Mouse (Mus musculus) limb, embryonic 15.5 days (tissue): ENCODE results near the gene Pstpip1. TPM values are rescaled to one million over a fixed set of nuclear protein-coding genes. Genes with fewer than 3 reads are reported as not detected.
A peak's percentile ranks its signal among the peaks of the same experiment; 100 is the strongest.

ENCODE experiments used
- ATAC-seq: fragments of 200-750 bp; cut with Nextera tagmentation; 2 replicates; pipeline ENCODE4 v1.8.0; 2017; ENCODE audit warnings: low read depth, moderate TSS enrichment; ENCODE audit not compliant: insufficient number of reproducible peaks, low FRiP score, low TSS enrichment
- H3K27ac ChIP-seq: fragments of 300-500 bp; sonication (generic); 2 replicates; pipeline ENCODE4 v1.5.1; 2015; ENCODE audit warnings: moderate library complexity, mild to moderate bottlenecking, inconsistent platforms
- H3K27me3 ChIP-seq: fragments of 300-500 bp; sonication (generic); 2 replicates; pipeline ENCODE4 v1.6.1; 2015; ENCODE audit warnings: inconsistent platforms
- H3K36me3 ChIP-seq: fragments of 300-500 bp; sonication (generic); 2 replicates; pipeline ENCODE4 v1.6.1; 2015; ENCODE audit warnings: inconsistent platforms
- H3K4me1 ChIP-seq: fragments of 300-500 bp; sonication (generic); 2 replicates; pipeline ENCODE4 v1.6.1; 2015; ENCODE audit warnings: inconsistent platforms
- H3K4me2 ChIP-seq: fragments of 300-500 bp; sonication (generic); 2 replicates; pipeline ENCODE4 v1.6.1; 2015; ENCODE audit warnings: mild to moderate bottlenecking, inconsistent platforms
- H3K4me3 ChIP-seq: fragments of 300-500 bp; sonication (generic); 2 replicates; pipeline ENCODE4 v1.5.1; 2015; ENCODE audit warnings: mild to moderate bottlenecking, inconsistent platforms
- H3K9ac ChIP-seq: fragments of 300-500 bp; sonication (generic); 2 replicates; pipeline ENCODE4 v1.6.1; 2015; ENCODE audit warnings: inconsistent platforms
- H3K9me3 ChIP-seq: fragments of 300-500 bp; sonication (generic); 2 replicates; pipeline ENCODE4 v1.6.1; 2016; ENCODE audit warnings: inconsistent platforms
- WGBS: fragments of 180-500 bp; shearing (Covaris S2); methylation state at CpG from one replicate; pipeline ENCODE4 v1.1.7; 2015; 5-methylcytosine and 5-hydroxymethylcytosine counted together
- polyA plus RNA-seq: library from polyadenylated mRNA; unstranded; fragments of >200 nt; fragmentation: Nextera tagmentation; extraction: Ambion mirVana; gene quantifications from 2 replicates; pipeline ENCODE4 v1.2.1, GENCODE M21; 2015

The Pstpip1 gene
- polyA plus RNA-seq, 1 experiment from 2014 or later, result 3.1 TPM

DNA sequence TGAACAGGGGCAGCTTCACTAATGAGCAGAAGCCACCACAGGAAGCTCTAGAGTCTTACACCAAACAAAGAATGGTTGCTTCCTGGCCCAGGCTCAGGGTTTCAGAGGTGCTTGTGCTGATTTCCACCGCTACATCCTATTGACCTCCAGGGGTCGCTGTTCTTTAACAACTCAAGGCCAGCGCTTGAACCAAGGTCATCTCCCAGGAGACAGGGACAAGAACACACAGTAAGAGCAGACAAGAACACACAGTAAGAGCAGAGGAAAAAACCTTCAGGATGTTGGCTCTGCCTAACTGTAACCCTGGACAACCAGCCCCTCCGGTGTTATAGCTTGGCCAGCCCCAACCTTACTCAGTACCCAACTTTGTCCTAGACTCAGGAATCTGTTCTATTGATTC lies 14.5 kb upstream of the Pstpip1 start:
- Histone ChIP-seq H3K4me1 (peaks cover 18% of the 10 kb centered on the region), H3K4me2 (no peak overlapping the region), H3K9ac (no peak overlapping the region), H3K27ac (peak overlapping the region; percentile 28; the same call in 1 of the 2 replicates), H3K36me3 (peaks cover 18% of the 10 kb centered on the region; the same call in 1 of the 2 replicates), H3K27me3 (no peaks in the 10 kb centered on the region), H3K4me3 (no peak overlapping the region), H3K9me3 (no peaks in the 10 kb centered on the region)
- ATAC-seq, result no peak
- 15% methylated on average over 4 of the region's 4 CpGs for WGBS

DNA sequence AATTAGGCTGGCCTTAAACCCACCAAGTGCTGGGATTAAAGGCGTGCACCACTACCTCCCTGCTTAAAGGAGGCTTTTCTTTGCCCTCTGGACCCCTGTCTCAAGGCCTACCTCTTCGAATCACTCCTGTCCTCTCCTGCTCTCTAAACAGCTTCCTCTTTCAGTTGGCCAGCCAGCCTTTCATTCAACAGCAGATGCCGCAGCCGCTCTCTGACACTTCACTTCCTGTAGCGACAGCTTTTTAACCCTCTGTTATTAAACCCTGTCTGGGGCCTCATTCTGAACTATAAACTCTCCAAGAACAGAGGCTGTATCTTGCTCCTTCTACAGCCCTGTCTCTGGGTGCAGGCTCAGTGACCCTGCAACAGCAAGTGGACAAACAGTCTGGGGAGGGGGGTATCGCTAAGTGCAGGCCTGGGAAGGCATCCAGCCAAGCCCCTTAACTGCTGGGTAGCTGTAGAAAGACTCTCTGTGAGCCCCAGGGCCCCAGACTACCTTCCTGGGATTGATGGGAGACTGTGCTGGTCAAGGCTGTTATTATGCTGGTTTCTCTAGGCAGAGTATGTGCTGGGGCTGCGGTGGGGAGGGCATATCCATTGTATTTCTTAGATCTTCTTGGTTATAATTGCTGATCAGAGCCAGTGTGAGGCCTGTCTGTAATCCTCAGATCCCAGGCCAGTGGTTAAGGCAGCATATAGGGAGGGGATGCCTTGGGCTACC lies 13.7 kb upstream of the Pstpip1 start:
- H3K27ac ChIP-seq, result peak overlapping the region; percentile 28; the same call in 1 of the 2 replicates
- H3K9ac ChIP-seq, result no peak overlapping the region
- peaks cover 18% of the 10 kb centered on the region; the same call in 1 of the 2 replicates for H3K36me3 ChIP-seq
- peaks cover 18% of the 10 kb centered on the region for H3K4me1 ChIP-seq
- no peak overlapping the region for H3K4me2 ChIP-seq
- no peaks in the 10 kb centered on the region for H3K9me3 ChIP-seq
- WGBS, result 35% methylated on average over 7 of the region's 7 CpGs
- no peaks in the 10 kb centered on the region for H3K27me3 ChIP-seq
- ATAC-seq, result no peak
- no peak overlapping the region for H3K4me3 ChIP-seq

DNA sequence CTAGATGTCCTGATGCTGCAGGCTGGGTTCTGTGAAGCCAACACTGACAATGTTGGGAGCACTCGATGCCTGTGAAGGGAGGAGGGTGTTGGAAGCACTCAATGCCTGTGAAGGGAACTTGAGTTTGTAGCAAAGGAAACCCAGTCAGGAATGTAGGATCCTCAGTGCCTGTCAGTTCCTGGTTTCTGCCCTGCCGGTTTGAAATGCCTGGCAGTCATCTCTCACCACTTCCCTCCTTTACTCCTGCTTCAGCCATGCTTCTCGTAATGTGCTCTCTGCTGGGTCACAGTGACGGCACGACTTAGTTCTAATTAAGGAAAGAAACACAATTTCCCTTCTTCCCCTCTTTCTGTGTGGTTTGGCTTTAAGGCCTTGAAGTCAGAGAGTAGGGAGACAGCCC lies 10.2 kb upstream of the Pstpip1 start:
- no peak overlapping the region for H3K4me3 ChIP-seq
- H3K9ac ChIP-seq, result no peak overlapping the region
- peaks cover 18% of the 10 kb centered on the region for H3K4me1 ChIP-seq
- no peak overlapping the region for H3K27ac ChIP-seq
- H3K4me2 ChIP-seq, result no peak overlapping the region
- H3K36me3 ChIP-seq, result peaks cover 16% of the 10 kb centered on the region; the same call in 1 of the 2 replicates
- H3K27me3 ChIP-seq, result no peaks in the 10 kb centered on the region
- no peak for ATAC-seq
- H3K9me3 ChIP-seq, result no peaks in the 10 kb centered on the region
- WGBS, result 70% methylated on average over 5 of the region's 5 CpGs

DNA sequence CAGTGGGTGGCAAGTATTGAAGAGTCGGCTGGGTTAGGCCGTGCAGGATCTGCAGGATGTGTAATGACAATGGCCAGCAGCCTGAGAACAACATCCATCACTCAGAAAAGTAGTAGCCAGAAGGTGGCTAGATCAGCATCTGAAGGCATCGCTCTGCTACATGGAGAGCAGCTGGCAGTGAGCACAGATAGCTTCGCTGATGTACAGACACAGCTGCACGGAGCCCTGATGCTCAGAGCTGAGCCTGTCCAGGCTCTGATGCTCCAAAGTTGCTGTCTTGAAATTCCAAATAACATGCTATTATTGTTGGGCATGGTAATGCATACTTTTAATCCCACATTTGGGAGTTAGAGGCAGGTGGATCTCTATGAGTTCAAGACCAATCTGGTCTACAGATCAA lies 3.2 kb upstream of the Pstpip1 start:
- 81% methylated on average over 5 of the region's 5 CpGs for WGBS
- Histone ChIP-seq H3K9ac (no peak overlapping the region), H3K27me3 (no peaks in the 10 kb centered on the region), H3K27ac (no peak overlapping the region), H3K4me2 (no peak overlapping the region), H3K4me3 (no peak overlapping the region), H3K36me3 (no peaks in the 10 kb centered on the region), H3K9me3 (no peaks in the 10 kb centered on the region), H3K4me1 (peaks cover 18% of the 10 kb centered on the region)
- ATAC-seq, result no peak

DNA sequence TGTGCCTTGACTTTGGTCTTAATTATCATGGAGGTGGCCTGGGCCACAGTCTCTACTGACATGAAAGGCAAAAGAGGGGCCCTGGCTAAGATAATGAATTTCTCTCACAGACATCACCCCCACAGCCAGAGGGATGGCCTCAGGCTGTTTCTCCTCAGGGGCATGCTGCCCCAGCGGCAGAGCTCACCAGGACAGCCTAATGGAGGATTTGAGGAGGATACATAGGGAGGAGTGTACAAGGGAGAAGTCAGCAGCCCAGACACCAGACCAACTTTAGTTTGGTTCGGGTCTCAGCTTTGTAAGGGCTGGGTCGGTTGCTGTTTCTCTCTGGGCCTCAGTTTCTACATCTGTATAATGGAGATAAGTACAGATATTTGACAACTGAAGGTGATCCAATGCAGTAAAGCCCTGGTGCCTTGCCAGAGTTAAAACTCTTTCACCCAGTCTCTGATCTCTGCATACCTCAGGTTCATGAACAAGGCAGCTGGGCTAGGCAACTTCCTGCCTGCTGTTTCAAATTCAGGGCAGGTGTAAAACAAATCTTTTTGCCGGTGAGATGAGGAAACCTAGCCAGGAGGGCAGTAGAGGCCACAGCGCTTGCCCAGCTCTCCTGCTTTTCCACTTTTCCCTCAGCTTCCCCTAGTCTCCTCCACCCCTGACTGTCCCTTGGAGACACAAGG lies 924 bp downstream of the Pstpip1 start:
- Histone ChIP-seq H3K4me1 (peaks cover 18% of the 10 kb centered on the region), H3K36me3 (no peaks in the 10 kb centered on the region), H3K27ac (peak overlapping the region; percentile 81; the same call in 1 of the 2 replicates), H3K4me2 (peak overlapping the region; percentile 39; the same call in 1 of the 2 replicates), H3K4me3 (peak overlapping the region; percentile 15; the same call in 1 of the 2 replicates), H3K27me3 (no peaks in the 10 kb centered on the region), H3K9ac (no peak overlapping the region), H3K9me3 (no peaks in the 10 kb centered on the region)
- WGBS, result 50% methylated on average over 5 of the region's 5 CpGs
- no peak for ATAC-seq

DNA sequence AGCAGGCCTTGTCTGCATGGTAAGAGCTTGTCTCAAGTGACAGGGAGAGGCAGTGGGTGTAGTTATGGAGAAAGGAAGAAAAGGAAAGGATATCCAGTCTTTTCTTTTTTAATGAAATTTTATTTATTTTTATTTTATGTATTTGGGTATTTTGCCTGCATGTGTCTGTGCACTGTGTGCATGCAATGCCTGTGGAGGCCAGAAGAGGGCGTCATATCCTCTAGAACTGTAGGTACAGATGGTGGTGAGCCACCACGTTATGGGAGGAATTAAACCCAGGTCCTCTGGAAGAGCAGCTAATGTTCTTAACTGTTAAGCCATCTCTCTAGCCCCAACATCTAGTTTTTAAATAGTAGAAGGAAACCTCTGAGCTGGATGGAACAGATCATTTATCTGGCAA lies 2.3 kb downstream of the Pstpip1 start:
- Histone ChIP-seq H3K27ac (no peak overlapping the region), H3K9ac (no peak overlapping the region), H3K36me3 (no peaks in the 10 kb centered on the region), H3K4me1 (peaks cover 18% of the 10 kb centered on the region), H3K27me3 (no peaks in the 10 kb centered on the region), H3K9me3 (no peaks in the 10 kb centered on the region), H3K4me2 (no peak overlapping the region), H3K4me3 (no peak overlapping the region)
- WGBS, result 45% methylated on average over 2 of the region's 2 CpGs
- ATAC-seq, result no peak

DNA sequence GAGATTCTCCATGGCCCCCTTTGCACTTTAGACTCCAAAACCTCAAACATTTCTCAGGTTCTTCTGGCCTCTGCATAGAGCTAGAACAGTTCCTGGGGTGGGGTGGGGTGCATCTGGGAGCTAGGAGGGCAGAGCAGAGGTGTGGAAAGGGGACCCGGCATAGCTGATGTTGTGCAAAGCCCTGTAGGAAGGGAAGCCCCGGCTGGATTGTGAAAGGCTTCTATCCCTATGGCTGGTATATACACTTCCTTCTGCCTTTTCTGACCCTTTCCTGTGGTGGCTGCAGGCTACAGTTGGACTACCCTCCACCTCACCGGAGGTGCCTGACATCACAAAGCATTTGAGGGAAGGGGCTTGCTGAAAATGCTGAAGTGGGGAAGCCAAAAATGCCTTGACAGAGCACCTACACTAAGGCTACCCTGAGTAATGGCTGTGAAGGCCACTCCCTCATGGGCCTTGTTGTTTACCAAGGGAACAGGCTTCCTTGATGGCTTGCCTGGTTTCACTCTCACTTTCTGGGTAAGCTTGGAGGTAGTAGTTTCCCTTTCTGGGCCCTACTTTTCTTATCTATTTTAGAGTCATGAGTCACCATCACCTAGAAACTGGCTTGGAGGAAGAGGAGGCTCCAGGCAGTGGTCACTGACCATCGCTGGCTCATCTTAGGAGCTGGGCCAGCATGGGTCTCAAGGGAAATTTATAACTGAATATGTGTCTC lies 8.0 kb downstream of the Pstpip1 start:
- Histone ChIP-seq H3K4me1 (no peaks in the 10 kb centered on the region), H3K36me3 (no peaks in the 10 kb centered on the region), H3K27ac (no peak overlapping the region), H3K4me3 (no peak overlapping the region), H3K4me2 (no peak overlapping the region), H3K9me3 (no peaks in the 10 kb centered on the region), H3K9ac (no peak overlapping the region), H3K27me3 (no peaks in the 10 kb centered on the region)
- 77% methylated on average over 4 of the region's 4 CpGs for WGBS
- no peak for ATAC-seq

DNA sequence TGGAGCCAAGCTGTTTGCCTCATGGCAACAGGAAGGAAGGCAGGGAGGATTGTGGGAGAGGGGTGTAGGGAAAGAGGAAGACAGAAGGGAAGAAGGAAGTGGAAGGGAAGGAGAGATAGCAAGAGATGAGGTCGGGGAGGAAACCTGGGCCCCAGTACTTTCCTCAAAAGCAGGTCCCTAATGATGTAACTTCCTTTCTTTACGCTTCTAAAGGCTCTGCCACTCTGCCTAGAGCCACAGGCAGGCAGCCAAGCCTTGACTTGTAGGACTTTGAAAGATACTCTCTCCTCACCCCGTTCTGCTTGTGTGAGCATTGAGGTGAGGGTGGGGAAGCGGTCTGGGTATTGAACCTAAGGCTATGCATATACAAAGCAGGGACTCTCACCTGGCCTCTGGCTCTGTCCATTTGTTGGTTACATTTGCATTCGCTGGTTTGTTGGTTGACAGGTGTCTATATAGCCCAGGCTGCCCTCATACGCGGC lies 10.3 kb downstream of the Pstpip1 start:
- Histone ChIP-seq H3K4me3 (no peak overlapping the region), H3K4me1 (no peaks in the 10 kb centered on the region), H3K4me2 (no peak overlapping the region), H3K9ac (no peak overlapping the region), H3K36me3 (no peaks in the 10 kb centered on the region), H3K9me3 (no peaks in the 10 kb centered on the region), H3K27me3 (no peaks in the 10 kb centered on the region), H3K27ac (no peak overlapping the region)
- ATAC-seq, result no peak
- 78% methylated on average over 7 of the region's 7 CpGs for WGBS

DNA sequence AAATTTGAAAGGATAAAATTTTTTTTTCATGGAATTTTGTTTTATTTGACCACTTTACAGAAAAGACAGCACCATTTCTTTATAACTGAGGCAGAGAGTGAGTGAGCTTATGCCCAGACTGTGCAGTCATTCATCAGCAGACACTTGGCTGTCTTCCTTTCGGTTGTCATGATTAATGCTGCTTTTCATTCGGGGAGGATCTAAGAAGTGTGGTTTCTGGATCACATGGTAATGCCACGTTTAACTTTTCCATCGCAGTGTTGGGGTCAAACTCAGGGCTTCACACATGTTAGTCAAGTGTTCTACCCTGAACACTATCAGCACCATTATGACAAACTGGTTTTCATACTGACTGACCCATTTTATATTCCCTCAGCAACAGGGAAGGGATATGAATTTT lies 11.3 kb downstream of the Pstpip1 start:
- Histone ChIP-seq H3K4me3 (no peak overlapping the region), H3K27me3 (no peaks in the 10 kb centered on the region), H3K9ac (no peak overlapping the region), H3K4me2 (no peak overlapping the region), H3K4me1 (peaks cover 2% of the 10 kb centered on the region; the same call in 1 of the 2 replicates), H3K36me3 (no peaks in the 10 kb centered on the region), H3K9me3 (no peaks in the 10 kb centered on the region), H3K27ac (no peak overlapping the region)
- 35% methylated on average over 4 of the region's 4 CpGs for WGBS
- no peak for ATAC-seq

DNA sequence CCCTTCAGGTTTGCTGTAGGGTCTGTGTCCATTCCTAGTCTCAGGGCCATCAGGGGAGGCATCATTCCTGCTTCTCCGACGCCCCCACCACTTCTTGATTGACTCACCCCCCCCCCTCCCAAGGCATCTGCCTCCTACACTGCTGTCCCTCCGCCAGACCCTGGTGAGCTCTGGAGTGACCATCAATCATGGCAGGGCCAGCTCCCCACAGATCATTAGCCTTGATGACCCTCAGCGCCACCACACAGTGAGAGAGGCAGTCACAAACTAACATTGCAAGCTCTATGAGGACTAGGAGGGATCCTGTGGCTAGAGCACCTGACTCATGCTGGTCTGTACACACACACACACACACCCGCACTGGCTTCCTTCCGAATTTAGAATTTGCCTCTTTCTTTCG lies 15.2 kb downstream of the Pstpip1 start:
- Histone ChIP-seq H3K36me3 (no peaks in the 10 kb centered on the region), H3K27ac (no peak overlapping the region), H3K4me3 (no peak overlapping the region), H3K9me3 (no peaks in the 10 kb centered on the region), H3K27me3 (no peaks in the 10 kb centered on the region), H3K4me1 (peaks cover 11% of the 10 kb centered on the region), H3K4me2 (no peak overlapping the region), H3K9ac (no peak overlapping the region)
- WGBS, result 46% methylated on average over 7 of the region's 7 CpGs
- no peak for ATAC-seq

DNA sequence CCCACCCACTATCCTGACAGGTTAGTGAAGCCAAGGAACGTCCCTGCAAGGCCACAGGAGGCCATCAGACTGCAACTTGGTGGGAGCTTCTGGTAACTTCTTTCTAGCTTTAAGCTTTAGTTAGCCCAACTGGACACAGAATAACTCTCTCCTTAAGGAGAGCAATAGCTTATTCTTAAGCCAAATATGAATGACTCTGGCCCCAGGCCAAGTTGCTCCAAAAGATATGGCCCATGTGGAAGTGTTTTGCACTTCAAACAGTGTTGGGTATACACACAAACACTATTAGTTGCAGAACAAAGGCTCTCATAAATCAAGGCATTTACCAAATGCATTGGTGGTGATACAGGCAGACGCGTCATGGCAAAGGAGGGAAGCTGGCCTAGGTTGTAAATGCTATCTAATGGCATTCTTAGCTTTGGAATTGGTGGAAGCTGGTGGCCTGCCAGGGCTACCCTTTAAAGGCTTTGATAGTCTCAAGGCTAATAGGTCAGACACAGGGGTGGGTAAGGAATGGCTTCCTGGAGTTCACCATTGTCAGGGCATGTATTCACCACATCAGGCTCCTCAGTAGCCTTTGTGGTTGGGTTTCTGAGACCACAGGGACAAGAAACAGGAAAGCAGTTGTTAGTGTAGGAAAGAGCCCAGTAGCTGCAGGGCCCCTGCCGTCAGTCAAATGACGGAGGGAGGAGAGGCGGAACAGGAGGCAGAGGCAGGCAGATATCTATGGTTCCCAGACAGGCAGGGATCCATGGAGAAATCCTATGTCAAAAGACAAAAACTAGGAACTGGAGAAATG lies 16.7 kb downstream of the Pstpip1 start:
- no peak overlapping the region for H3K9ac ChIP-seq
- H3K27ac ChIP-seq, result no peak overlapping the region
- H3K36me3 ChIP-seq, result no peaks in the 10 kb centered on the region
- no peak overlapping the region for H3K4me3 ChIP-seq
- H3K9me3 ChIP-seq, result no peaks in the 10 kb centered on the region
- 56% methylated on average over 6 of the region's 6 CpGs for WGBS
- no peak for ATAC-seq
- peaks cover 11% of the 10 kb centered on the region for H3K4me1 ChIP-seq
- no peak overlapping the region for H3K4me2 ChIP-seq
- H3K27me3 ChIP-seq, result no peaks in the 10 kb centered on the region
